Mouse (Mus musculus) layer of hippocampus, postnatal 36 days (tissue): ENCODE data around the gene Olfr224. TPM values are rescaled to one million over a fixed set of nuclear protein-coding genes. Genes with fewer than 3 reads are reported as not detected.
"Not testable (repeated sequence)": the region's sequence is repeated elsewhere in the genome, so short reads cannot be mapped to it uniquely, and the experiment has no call there.

Experiments
- DNase-seq, 2 experiments: peaks; one replicate each; pipeline ENCODE4 v3.0.0; 2022
- total RNA-seq, 2 experiments: library from RNA; stranded (reverse); gene quantifications; 2 replicates each; pipeline ENCODE4 v1.2.3; 2021

Olfr224 gene
- total RNA-seq: not detected

DNA sequence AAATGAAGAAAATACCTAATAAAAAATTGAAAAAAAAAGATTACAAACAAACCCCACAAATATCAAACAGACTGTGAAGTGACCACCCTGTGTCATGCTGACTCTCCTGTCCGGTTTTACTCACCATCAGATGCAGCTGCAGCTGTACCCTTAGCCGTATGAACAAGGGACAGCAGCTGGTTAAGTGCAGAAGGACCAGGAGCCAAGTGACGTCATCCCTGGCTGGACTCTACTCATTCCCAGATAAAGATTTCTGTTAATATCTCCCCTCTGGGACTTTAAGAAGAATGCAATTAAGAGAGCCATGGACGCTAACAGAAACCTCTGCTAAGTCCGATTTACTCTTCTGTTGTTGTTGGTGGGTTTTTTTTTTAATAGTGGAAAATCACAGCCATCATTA, at the start of gene Olfr224:
Gene Olfr224 (minus strand): TSS at position 149 of the 400 bp plus-strand sequence.
- no peak for DNase-seq

DNA sequence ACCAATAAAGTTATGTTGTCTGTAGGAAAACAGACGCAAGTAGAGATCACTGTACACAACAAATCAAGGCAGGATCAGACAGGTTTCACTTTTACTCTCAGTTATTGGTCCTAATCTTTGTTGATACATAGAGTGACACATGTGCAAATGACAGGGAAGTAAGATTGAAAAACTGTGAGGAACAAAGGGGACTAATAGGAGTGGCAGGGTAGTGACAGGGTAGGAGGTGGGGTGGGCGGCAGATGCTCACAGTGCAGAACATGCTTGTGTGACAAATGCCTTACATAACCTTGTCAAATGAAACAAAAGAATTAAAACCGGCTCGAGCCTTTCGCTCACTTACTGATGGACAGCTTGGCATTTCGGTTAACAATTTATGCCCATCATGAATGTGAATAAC, 48.4 kb upstream of the Olfr224 start:
- DNase-seq: peak; percentile 31 to 36

DNA sequence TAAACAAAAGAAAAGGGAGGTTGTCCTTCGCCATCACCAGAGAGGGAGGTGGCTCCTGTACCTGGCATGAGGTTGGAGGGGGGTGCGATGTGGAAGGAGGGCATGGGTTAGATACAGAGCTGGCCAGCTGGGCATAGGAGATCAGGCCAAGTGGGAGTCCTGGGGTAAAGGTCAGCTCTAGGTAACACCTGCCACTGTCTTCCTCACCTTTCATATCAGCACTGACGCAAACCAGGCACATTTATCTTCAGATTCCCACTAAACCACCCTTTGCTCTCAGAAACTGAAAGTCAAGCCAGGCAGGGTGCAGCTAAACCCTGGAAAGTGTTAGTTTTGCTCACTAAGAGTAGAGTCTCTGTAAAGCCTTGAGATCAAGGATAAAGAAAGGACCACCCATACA, 48.0 kb upstream of the Olfr224 start:
- no peak for DNase-seq

DNA sequence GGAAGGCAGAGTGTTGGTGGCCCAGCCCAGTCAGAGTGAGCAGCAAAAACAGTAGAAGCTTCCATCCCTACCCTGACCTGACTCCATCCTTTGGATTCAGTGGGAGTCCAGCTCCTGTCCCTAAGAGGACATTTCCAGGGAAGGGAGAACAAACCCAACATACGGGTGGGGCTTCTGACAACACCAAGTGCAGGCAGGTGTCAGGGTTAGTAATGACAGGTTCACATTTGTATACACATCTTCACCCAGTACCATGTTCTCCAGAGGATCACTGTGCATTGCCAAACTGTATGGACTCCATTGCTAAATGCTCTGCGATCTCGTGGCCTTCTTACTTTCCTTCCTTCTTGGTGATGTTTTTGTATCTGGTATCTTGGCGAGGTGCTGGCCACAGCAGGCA, 45.6 kb upstream of the Olfr224 start, which contains the start of gene 2210407C18Rik:
Gene 2210407C18Rik (minus strand): TSS at position 101 of the 400 bp plus-strand sequence.
- no peak for DNase-seq

DNA sequence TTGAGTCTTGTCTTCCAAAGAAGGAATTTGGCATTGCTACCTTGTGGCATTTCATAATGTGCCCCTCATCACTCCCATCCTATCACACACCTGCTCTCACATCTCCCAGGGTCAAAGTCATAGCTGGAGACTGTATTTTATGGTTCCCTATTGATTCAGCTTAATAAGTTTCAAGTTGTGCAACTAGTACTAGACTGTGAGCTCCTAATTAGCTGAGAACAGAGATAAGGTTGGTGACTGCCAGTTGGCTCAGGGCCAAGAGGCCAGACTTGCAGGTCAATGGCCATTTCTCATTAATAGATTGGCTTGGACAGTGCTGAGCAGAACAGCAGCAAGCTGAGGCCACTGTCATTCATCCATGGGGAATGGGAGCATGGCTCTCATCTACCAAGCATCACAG, 44.2 kb upstream of the Olfr224 start:
- no peak for DNase-seq

DNA sequence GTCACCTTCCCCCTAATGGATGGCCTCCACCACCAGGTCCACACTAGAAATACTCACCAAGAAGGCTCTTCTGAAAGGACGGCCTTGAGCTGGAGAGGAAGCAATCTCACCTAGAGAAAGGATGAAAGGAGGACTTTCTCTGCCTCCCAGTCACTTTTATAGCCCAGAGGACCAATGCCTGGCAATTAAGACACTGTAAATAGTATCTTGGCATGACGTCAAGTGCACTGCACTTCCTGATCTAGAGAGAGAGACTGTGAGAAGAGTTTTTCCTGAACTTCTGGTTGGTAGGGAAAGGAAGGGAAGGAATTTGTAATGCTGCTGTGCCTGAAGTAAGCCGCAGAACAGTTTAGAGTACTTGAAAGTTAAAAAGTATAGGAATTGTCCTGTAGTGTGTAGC, 43.0 kb upstream of the Olfr224 start:
- no peak for DNase-seq

DNA sequence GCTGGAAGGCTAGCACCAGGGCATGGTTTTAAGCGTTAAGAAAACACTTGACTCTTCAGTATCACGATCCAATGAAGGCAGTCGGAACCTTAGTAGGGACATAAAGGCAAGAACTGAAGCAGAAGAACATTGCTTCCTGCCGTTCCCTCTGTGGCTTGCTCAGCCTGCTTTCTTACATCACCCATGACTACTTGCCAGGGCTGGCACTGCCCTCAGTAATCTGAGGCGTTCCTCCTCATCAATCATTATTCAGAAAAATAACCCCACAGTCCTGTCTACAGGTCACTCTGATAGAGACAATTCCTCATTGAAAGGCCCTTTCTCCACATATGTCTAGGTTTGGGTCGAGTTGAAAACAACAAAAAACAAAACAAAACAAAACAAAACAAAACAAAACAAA, 36.7 kb upstream of the Olfr224 start:
- DNase-seq: no peak

DNA sequence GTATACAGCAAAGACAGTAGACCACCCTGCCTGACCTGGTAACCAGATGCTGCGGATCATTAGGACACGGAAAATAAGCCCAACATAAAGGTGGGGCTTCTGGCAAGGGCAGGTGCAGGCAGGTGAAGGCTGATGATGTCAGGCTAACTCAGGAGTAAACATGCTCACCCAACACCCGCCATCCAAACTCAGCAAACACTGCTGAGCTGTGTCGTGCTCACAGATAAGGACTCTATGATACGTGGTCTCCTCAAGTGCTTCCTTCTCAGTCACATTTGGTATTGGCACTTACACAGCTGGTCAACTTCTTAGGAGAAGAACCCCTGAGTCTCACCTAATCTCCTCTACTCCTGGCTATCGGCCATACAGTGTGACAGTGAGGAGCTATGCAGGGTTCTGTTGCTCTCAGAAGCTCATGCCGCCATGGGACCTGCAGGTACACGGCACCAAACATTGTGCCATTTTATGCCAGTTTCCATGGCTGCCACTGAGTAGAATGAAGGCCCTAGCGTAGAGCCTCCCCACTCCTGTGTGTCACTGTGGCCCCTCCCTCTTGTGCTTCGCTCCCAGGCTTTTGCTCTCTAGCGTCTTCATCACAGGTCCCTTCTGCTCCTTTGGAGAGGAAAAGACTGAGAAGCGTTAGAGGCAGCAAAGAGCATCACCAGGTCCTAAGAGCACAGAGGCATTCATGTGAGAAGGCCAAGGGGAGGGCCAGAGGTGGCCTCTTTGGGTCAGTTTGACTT, 36.0 kb upstream of the Olfr224 start:
- DNase-seq: no peak

DNA sequence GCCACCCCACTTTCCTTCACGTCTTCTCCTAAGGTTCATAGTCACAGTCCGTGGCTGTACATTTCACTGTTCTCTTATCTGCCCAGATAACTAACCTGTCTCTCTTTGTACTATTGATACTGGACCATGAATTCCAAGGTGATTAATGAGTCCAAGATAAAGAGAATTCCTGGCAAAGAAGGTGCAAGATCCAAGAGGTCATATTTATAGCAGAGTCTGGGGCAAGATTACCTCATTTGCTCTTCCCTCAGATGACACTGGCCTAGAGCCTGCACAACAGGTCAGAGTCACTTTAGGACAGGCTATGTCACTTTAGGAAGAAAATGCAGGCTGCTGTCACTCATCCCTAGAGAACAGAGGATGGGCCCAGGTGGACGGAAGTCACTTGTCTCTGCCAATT, 34.9 kb upstream of the Olfr224 start:
- no peak for DNase-seq

DNA sequence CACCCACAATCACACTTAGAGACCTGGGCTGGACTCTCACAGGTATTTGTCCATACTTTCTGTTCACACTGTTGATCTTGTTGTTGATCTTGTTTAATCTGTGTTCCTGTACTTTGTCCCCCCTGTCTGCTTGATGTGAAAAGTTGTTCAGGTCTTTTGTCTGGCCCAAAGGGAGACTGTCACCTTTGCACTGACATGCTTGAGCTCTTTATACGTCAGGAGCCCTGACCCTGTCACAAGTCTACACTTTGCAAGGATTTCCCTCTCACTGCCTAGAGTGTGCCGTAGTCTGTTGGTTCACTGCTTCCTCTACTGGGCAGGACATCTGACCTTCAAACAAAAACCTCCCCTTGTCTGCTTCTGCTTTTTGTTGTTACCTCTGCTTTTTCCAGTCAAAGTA, 34.3 kb upstream of the Olfr224 start:
- no peak for DNase-seq

DNA sequence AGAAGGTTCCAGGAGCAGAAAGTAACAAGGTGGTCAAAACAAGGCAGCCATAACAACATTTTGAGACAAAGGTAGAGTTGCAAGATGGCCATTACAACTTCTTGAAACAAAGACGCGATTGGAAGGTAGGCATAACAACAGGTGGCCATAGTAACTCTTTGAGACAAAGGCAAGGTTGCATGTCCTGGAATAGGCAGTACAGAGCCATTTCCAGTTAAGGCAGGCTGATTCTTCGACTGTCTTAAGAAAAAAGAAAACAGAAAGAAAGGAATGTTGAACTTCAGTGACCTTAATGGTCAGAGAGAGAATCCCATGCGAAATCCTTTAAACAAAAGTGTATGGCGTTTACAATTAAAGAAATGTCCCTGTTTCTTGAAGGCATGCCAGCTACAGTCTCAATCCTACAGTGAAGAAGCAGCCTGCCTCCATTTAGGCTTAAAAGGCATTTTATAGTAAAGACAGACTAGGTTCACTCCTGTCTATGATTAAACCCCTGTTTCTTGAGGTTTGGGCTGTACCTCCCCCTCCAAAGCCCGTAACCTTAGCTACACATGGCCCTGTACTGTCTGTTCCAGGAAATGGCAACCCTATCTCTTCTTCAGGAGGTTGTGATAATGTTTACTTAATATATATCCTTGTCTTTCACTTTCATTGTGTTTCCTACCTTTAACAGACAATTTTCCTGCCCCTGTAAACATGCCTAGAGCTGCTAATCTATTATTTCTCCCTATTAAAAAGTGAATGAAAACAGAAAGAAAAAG, 32.6 kb upstream of the Olfr224 start:
- no peak for DNase-seq

DNA sequence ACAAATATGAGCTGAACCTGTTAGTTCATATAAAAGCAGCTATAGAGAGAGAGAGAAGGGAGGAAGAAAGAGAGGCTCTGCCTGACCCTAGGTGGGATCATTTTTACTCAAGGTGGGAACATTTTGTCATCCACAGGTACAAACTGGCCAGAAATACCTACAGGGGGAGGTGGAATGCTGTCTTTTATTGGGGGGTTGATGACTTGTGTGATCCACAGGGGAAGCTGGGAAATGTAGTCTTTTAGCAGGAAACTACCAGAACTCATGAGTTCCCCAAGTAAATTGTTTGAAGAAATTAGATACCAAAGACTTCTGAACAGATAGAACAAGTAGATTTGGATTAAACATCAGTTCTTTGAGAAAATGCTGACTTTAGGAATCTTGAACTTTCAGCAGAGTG, 31.7 kb upstream of the Olfr224 start:
- no peak for DNase-seq

DNA sequence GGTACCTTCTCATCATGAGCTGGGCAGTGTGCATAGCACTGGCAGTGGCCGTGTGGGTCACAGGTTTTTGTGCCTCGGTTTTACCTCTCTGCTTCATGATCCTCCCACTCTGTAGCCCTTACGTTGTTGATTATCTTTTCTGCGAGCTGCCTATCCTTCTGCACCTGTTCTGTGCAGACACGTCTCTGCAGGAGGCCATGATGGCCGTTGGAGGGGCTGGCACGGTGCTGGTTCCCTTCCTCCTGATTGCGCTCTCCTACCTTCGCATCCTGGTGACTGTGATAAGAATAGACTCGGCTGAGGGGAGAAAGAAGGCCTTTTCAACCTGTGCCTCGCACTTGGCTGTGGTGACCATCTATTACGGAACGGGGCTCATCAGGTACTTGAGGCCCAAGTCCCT, 27.5 kb upstream of the Olfr224 start:
- no peak for DNase-seq

DNA sequence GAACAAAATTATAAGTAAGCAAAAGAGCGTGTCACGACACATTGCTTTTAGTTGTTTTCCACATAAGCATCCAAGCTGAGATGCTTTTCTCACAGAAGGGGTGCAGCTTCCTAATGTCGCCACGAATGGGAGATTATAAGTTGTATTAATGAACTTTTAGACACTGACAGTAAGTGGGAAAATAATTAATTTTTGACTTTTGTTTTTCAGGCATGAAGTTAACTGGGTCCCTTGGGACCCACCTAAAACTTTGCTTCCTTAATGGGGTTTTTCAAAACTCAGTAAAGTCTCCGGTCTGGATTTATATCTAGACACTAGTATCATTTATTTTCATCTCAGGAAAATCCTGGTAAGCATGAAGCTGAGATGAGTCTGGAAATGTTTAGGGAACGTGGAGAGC, 24.5 kb upstream of the Olfr224 start, which contains the start of gene Olfr324:
Gene Olfr324 (plus strand): TSS at position 301 of the 400 bp plus-strand sequence.
- DNase-seq: no peak

DNA sequence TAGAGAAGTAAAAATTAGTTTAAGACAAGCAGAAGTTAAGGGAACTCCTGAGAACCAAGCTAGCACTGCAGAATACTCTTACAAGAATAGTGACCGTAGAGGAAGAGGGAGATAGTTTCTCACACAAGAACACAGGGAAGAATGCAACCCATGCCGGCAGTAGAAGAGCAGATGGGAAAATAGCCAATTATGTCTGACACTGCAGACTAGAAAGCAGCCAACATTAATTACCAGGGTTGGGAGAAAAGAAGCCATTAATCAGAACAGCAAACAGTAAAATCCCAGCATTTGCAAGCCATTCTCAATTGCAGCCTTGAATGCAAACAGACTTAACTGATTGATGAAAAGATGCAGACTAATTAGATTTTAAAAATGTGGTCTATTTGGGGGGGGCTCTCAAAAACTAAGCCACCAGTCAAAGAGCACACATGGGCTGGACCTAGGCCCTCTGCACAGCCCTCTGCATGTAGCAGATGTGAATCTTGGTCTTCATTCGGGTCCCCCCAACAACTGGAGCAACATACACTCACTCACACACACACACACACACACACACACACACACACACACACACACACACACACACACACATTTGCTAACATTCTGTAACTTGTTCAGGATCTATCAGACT, 18.4 kb upstream of the Olfr224 start:
- no peak for DNase-seq

DNA sequence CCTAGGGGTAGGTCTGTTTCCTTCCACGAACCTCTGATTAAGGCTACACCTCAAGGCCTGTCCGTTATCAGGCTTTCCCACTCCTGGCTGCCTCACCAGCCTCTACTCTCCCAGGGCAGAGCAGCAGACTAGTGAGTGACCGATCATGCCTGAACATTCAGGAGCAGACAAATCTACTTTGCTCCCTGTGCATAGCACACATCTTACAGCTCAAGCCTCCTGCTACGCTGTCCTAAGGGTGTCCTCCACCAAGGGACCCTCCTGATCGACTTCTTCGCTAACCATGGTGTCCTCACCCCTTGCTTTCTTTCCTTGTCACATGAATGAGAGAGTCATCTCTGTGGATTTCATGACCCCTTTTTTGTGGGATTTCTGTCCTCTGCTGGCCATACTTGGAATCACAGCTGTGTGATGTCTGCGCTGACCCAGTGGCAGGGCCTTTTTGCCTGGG, 17.6 kb upstream of the Olfr224 start:
- DNase-seq: peak in 1 of 2 experiments; percentile 26

DNA sequence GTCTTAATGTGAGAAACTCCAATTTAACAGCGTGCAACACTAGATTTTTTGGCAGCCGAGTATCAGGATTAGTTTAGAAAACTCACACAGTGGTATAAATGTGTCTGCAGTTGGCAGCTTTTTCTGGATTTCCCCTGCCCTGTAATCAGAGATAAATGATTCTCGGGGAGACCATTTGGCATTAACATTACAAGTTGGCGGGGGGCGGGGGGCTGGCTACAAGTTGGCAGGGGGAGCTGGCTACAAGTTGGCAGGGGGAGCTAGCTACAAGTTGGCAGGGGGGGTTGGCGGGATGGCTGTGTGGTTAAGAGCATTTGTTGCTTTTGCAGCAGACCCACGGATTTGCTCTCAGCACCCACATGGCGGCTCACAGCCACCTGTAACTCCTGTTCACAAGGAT, 8.3 kb upstream of the Olfr224 start:
- DNase-seq: peak; percentile 20 to 24

DNA sequence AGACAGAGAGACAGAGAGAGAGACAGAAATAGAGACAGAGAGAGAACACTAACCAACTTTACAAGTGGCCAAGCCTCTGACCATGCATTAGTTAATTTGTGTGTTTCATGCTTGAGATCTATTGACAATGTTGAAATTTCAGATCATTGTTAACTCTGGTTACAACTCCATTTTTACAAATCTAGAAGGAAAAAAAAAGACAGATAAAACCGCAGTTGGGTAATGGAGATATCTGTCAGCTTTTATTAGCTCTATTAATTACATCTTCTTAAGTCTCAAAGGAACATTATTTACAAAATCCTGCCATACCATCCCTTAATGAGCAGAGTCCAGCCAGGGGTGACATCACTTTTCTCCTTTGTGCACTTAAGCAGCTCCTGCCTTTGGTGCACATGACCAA, 7.1 kb upstream of the Olfr224 start, which contains the start of gene Olfr325:
Gene Olfr325 (plus strand): TSS at position 301 of the 400 bp plus-strand sequence.
- DNase-seq: no peak

DNA sequence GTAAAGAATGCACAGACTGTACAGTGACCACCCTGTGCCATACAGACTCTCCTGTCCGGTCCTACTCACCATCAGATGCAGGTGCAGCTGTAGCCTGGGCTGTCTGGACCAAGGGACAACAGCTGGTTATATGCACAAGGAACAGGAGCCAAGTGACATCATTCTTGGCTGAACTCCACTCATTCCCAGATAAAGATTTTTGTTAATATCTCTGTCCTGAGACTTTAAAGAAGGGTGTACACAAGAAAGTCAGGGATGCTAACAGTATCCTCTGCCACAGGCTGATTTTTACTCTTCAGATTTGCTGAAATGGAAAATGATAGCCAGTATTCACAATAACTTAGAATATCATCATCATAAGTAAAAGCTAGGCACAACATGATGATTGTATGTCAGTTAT, 14.8 kb downstream of the Olfr224 start, which contains the start of gene Olfr328:
Gene Olfr328 (minus strand): TSS at position 101 of the 400 bp plus-strand sequence.
- no peak for DNase-seq

DNA sequence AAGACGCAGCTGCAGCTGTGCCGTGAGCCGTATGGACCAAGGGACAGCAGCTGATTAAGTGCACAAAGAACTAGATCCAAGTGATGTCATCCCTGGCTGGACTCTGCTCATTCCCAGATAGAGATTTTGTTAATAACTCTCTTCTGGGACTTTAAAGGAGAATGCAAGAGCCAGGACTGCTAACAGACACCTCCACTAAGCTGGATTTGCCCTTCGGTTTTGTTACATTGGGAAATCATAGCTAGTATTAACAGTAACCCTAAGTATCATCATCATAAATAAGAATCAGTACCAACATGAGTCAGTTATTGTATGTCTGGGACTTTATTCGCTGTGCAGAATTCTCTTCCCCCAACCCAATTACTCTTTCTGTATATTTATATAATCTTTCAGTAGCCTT, 24.0 kb downstream of the Olfr224 start, which contains the start of gene Olfr329-ps:
Gene Olfr329-ps (minus strand): TSS at position 101 of the 400 bp plus-strand sequence.
- DNase-seq: no peak

DNA sequence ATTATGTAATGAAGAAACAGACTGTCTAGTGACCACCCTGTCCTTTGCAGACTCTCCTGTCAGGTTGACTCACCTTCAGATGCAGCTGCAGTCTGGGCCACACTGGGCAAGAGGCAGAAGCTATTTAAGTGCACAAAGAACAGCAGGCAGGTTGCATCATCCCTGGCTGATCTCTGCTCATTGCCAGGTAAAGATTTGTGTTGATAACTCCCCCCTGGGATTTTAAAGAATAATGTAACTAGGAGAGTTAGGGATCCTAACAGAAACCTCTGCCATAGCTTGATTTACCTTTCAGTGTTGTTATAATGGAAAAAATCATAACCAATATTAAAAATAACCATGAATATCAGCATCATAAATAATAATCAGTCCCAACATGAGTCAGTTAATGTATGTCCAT, 35.6 kb downstream of the Olfr224 start, which contains the start of gene Olfr330:
Gene Olfr330 (minus strand): TSS at position 101 of the 400 bp plus-strand sequence.
- DNase-seq: not testable (repeated sequence)

DNA sequence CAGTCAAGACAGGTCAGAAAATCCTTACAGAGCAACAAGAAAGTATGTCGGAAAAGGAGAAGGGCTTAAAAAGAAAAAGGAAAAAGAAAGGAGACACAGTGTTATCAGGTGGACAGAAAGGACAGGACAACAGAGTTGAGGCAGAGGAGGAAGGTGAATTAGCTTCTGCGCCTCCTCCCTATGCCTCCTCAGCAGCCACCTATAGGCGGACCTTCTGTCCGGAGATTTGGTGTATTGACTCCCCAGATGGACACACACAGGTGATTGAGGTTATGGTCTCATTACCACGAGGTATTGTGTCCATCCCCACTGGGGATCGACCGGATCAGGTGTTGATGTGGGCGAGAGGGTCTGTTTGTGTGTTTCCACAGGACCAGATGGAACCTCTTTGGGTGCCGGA, 50.6 kb downstream of the Olfr224 start:
- peak in 1 of 2 experiments; percentile 8 for DNase-seq

DNA sequence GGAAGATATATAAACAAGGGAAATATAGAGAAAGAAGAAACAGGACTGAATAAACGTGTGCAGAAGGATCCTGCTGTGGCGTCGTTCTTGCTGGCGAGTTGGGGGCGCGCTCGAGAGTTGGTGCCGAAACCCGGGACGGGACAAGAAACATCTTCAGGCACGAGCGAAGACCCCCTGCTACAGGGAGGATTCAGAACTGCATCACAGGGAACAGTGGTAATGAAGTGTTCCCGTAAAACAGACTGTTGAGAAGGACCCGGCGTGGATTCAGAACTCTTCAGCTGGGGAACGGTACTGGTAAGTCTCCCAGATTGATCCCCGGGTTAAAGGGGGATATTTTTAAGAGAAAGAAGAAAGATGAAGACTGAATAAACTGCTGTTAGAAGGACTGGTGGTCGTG, 51.4 kb downstream of the Olfr224 start:
- DNase-seq: peak; percentile 47 to 59
